Mouse (Mus musculus): ENCODE results near the gene Il18rap. TPM values are rescaled to one million over a fixed set of nuclear protein-coding genes. Genes with fewer than 3 reads are reported as not detected.

Il18rap gene
- polyA plus RNA-seq, 1 experiment, result 0.06 TPM

GRCm38 (mm10) chr1:40537577-40537976 lies 22.4 kb downstream of the Il18rap start:
- no peak for DNase-seq (ENCODE audit: extremely low spot score in 1 of 2, low spot score in 1 of 2)

- DNase-seq (ENCODE audit: extremely low spot score in 1 of 2, low spot score in 1 of 2), result peak; percentile 13 to 92
Measured at GRCm38 (mm10) chr1:40544650-40545049, 29.5 kb downstream of the Il18rap start.

GRCm38 (mm10) chr1:40546645-40547044 lies 31.5 kb downstream of the Il18rap start:
- DNase-seq (ENCODE audit: extremely low spot score in 1 of 2, low spot score in 1 of 2), result no peak

GRCm38 (mm10) chr1:40547064-40547572 lies 32.0 kb downstream of the Il18rap start:
- no peak for DNase-seq (ENCODE audit: extremely low spot score in 1 of 2, low spot score in 1 of 2)

- DNase-seq (ENCODE audit: extremely low spot score in 1 of 2, low spot score in 1 of 2), result no peak
Measured at GRCm38 (mm10) chr1:40547762-40548161, 32.6 kb downstream of the Il18rap start.

GRCm38 (mm10) chr1:40569374-40569773 lies 54.2 kb downstream of the Il18rap start:
- DNase-seq (ENCODE audit: extremely low spot score in 1 of 2, low spot score in 1 of 2), result no peak

GRCm38 (mm10) chr1:40579784-40580183 lies 64.6 kb downstream of the Il18rap start, which contains the start of gene Slc9a4:
Gene Slc9a4 (plus strand): TSS chr1:40580081.
- peak in 1 of 2 experiments; percentile 73 for DNase-seq (ENCODE audit: extremely low spot score in 1 of 2, low spot score in 1 of 2)

- no peak for DNase-seq (ENCODE audit: extremely low spot score in 1 of 2, low spot score in 1 of 2)
Measured at GRCm38 (mm10) chr1:40580269-40580668, 65.1 kb downstream of the Il18rap start.

- DNase-seq (ENCODE audit: extremely low spot score in 1 of 2, low spot score in 1 of 2), result no peak
Measured at GRCm38 (mm10) chr1:40586776-40587175, 71.6 kb downstream of the Il18rap start.

- no peak for DNase-seq (ENCODE audit: extremely low spot score in 1 of 2, low spot score in 1 of 2)
Measured at GRCm38 (mm10) chr1:40590931-40591330, 75.8 kb downstream of the Il18rap start.

GRCm38 (mm10) chr1:40597822-40598221 lies 82.7 kb downstream of the Il18rap start:
- no peak for DNase-seq (ENCODE audit: extremely low spot score in 1 of 2, low spot score in 1 of 2)

- DNase-seq (ENCODE audit: extremely low spot score in 1 of 2, low spot score in 1 of 2), result peak in 1 of 2 experiments; percentile 24
Measured at GRCm38 (mm10) chr1:40599661-40600060, 84.5 kb downstream of the Il18rap start.

- peak; percentile 46 to 68 for DNase-seq (ENCODE audit: extremely low spot score in 1 of 2, low spot score in 1 of 2)
Measured at GRCm38 (mm10) chr1:40600394-40601327, 85.5 kb downstream of the Il18rap start.

Other genes with a start within 250 kb of the Il18rap start
- gene Il1rl2, start 190.8 kb upstream of the Il18rap start, polyA plus RNA-seq (2012; rRNA removed), result 0.48 and 0.88 TPM in 2 replicates
- 0.06 and 0.14 TPM in 2 replicates for gene Il1rl1, start 85.8 kb upstream of the Il18rap start, polyA plus RNA-seq (2012; rRNA removed)
- gene Il18r1, start 49.8 kb upstream of the Il18rap start, polyA plus RNA-seq (2012; rRNA removed), result 0.12 and 0.17 TPM in 2 replicates
- gene Slc9a4, start 64.7 kb downstream of the Il18rap start, polyA plus RNA-seq (2012; rRNA removed), result 2.3 and 3.4 TPM in 2 replicates
- gene Slc9a2, start 165.2 kb downstream of the Il18rap start, polyA plus RNA-seq (2012; rRNA removed), result 3.8 and 4.9 TPM in 2 replicates

Data from frontal cortex, adult 2 months (tissue).